Mouse (Mus musculus) liver, embryonic 14.5 days (tissue): ENCODE measurements at regions not wholly inside any gene's neighbourhood (a gene's known extent, or its start where the extent isn't known, plus 50 kb on each side); places are given as distances from the start of the nearest gene placed in this dataset.

ENCODE experiments used
- ATAC-seq: fragments of 200-750 bp; cut with Nextera tagmentation; 2 replicates; pipeline ENCODE4 v1.8.0; 2017; ENCODE audit warnings: moderate number of reproducible peaks, mild to moderate bottlenecking, moderate library complexity; ENCODE audit not compliant: insufficient read depth
- DNase-seq, 3 experiments: peaks; one replicate each; pipeline ENCODE4 v3.0.0-alpha.2; 2012 to 2013; ENCODE audit warnings: low read depth in 3 of 3, low spot score in 3 of 3
- H3K27ac ChIP-seq: fragments of 300-500 bp; sonication (generic); 2 replicates; pipeline ENCODE4 v1.5.1; 2014; ENCODE audit warnings: moderate library complexity, mild to moderate bottlenecking, control low read depth, inconsistent platforms
- H3K27me3 ChIP-seq: fragments of 300-500 bp; sonication (generic); 2 replicates; pipeline ENCODE4 v1.6.1; 2014; ENCODE audit warnings: mild to moderate bottlenecking, low read length, moderate library complexity; ENCODE audit not compliant: control insufficient read depth, insufficient read depth
- H3K36me3 ChIP-seq: fragments of 300-500 bp; sonication (generic); replicated peaks from 2 replicates; pipeline ENCODE4 v1.6.1; 2014; ENCODE audit warnings: low read depth; ENCODE audit not compliant: control insufficient read depth, insufficient read depth
- H3K4me1 ChIP-seq, 2 experiments: fragments of 200-500 bp in 1 of 2; fragments of 300-500 bp in 1 of 2; sonication (generic) in 1 of 2; replicated peaks; 2 replicates each; pipeline ENCODE4 v1.6.1; 2012 to 2014; ENCODE audit warnings: antibody characterized with exemption in 1 of 2, inconsistent platforms in 1 of 2, low read length in 1 of 2; ENCODE audit not compliant: control insufficient read depth in 2 of 2, insufficient read depth in 2 of 2
- H3K4me2 ChIP-seq: fragments of 300-500 bp; sonication (generic); 2 replicates; pipeline ENCODE4 v1.6.1; 2014; ENCODE audit warnings: low read depth, mild to moderate bottlenecking, control low read depth, moderate library complexity
- H3K4me3 ChIP-seq, 2 experiments: fragments of 200-500 bp in 1 of 2; fragments of 300-500 bp in 1 of 2; sonication (generic) in 1 of 2; 2 replicates each; pipeline ENCODE4 v1.5.1; 2012 to 2014; ENCODE audit warnings: low read depth in 2 of 2, low read length in 2 of 2, mild to moderate bottlenecking in 2 of 2, control low read depth in 1 of 2, inconsistent platforms in 1 of 2, moderate library complexity in 1 of 2; ENCODE audit not compliant: insufficient read depth in 1 of 2
- H3K9ac ChIP-seq: fragments of 300-500 bp; sonication (generic); replicated peaks from 2 replicates; pipeline ENCODE4 v1.6.1; 2014; ENCODE audit warnings: mild to moderate bottlenecking, control low read depth, moderate library complexity
- H3K9me3 ChIP-seq: fragments of 300-500 bp; sonication (generic); 2 replicates; pipeline ENCODE4 v1.6.1; 2016; ENCODE audit warnings: low read length, mixed read lengths; ENCODE audit not compliant: control insufficient read depth
- CTCF ChIP-seq: IDR thresholded peaks from 2 replicates; pipeline ENCODE4 v1.5.1; 2016; ENCODE audit warnings: antibody characterized with exemption, low read depth, control low read depth
- EP300 ChIP-seq: IDR thresholded peaks from 2 replicates; pipeline ENCODE4 v1.6.1; 2016; ENCODE audit warnings: antibody characterized with exemption, low read depth
- WGBS: fragments of 180-500 bp; shearing (Covaris S2); extraction: QIAGEN DNeasy Blood & Tissue Kit; methylation state at CpG from one replicate; pipeline ENCODE4 v1.1.7; 2014; ENCODE audit not compliant: insufficient replicate concordance; 5-methylcytosine and 5-hydroxymethylcytosine counted together

- H3K9ac ChIP-seq, result no peak overlapping the region
- DNase-seq, result no peak
- no peak overlapping the region for H3K4me2 ChIP-seq
- H3K27me3 ChIP-seq, result no peaks in the 10 kb centered on the region
- 65% methylated on average over 2 of the region's 2 CpGs for WGBS
- H3K9me3 ChIP-seq, result no peaks in the 10 kb centered on the region
- TF ChIP-seq CTCF (no peak), EP300 (no peak)
- no peak overlapping the region for H3K4me3 ChIP-seq
- ATAC-seq, result no peak
- H3K4me1 ChIP-seq, result no peaks in the 10 kb centered on the region
- no peaks in the 10 kb centered on the region for H3K36me3 ChIP-seq
- no peak overlapping the region for H3K27ac ChIP-seq
These were observed 1098.8 kb upstream of the 4930412O13Rik start for GRCm38 (mm10) chr2:8782225-8782624.

GRCm38 (mm10) chr2:8802061-8802460 lies 1079.0 kb upstream of the 4930412O13Rik start:
- Histone ChIP-seq H3K9ac (no peak overlapping the region), H3K4me2 (no peak overlapping the region), H3K36me3 (no peaks in the 10 kb centered on the region), H3K27ac (no peak overlapping the region), H3K9me3 (no peaks in the 10 kb centered on the region), H3K27me3 (no peaks in the 10 kb centered on the region), H3K4me3 (no peak overlapping the region), H3K4me1 (no peaks in the 10 kb centered on the region)
- TF ChIP-seq EP300, result no peak
- no peak for TF ChIP-seq CTCF
- DNase-seq, result no peak
- no peak for ATAC-seq
- 40% methylated on average over 3 of the region's 3 CpGs for WGBS

GRCm38 (mm10) chr2:8809609-8810008 lies 1071.4 kb upstream of the 4930412O13Rik start:
- TF ChIP-seq EP300, result no peak
- TF ChIP-seq CTCF, result no peak
- no peaks in the 10 kb centered on the region for H3K4me1 ChIP-seq
- no peak overlapping the region for H3K9ac ChIP-seq
- ATAC-seq (no peak), DNase-seq (no peak)
- no peaks in the 10 kb centered on the region for H3K9me3 ChIP-seq
- H3K27ac ChIP-seq, result no peak overlapping the region
- H3K36me3 ChIP-seq, result no peaks in the 10 kb centered on the region
- no peaks in the 10 kb centered on the region for H3K27me3 ChIP-seq
- H3K4me2 ChIP-seq, result no peak overlapping the region
- WGBS, result 49% methylated on average over 4 of the region's 4 CpGs
- H3K4me3 ChIP-seq, result no peak overlapping the region

- H3K4me3 ChIP-seq, result no peak overlapping the region
- no peak for DNase-seq
- no peak for TF ChIP-seq EP300
- TF ChIP-seq CTCF, result no peak
- no peak overlapping the region for H3K9ac ChIP-seq
- no peaks in the 10 kb centered on the region for H3K27me3 ChIP-seq
- H3K9me3 ChIP-seq, result no peaks in the 10 kb centered on the region
- H3K4me2 ChIP-seq, result no peak overlapping the region
- ATAC-seq, result no peak
- no peak overlapping the region for H3K27ac ChIP-seq
- no peaks in the 10 kb centered on the region for H3K36me3 ChIP-seq
- H3K4me1 ChIP-seq, result no peaks in the 10 kb centered on the region
- 46% methylated on average over 5 of the region's 5 CpGs for WGBS
These were observed 1062.9 kb upstream of the 4930412O13Rik start for GRCm38 (mm10) chr2:8818127-8818526.

GRCm38 (mm10) chr2:8825406-8825805 lies 1055.6 kb upstream of the 4930412O13Rik start:
- 54% methylated on average over 2 of the region's 2 CpGs for WGBS
- no peak overlapping the region for H3K9ac ChIP-seq
- DNase-seq (no peak), ATAC-seq (no peak)
- no peak overlapping the region for H3K4me2 ChIP-seq
- H3K4me1 ChIP-seq, result no peaks in the 10 kb centered on the region
- H3K27ac ChIP-seq, result no peak overlapping the region
- H3K36me3 ChIP-seq, result no peaks in the 10 kb centered on the region
- no peaks in the 10 kb centered on the region for H3K27me3 ChIP-seq
- TF ChIP-seq EP300 (no peak), CTCF (no peak)
- H3K4me3 ChIP-seq, result no peak overlapping the region
- H3K9me3 ChIP-seq, result no peaks in the 10 kb centered on the region
